Mouse (Mus musculus) erythroblast, adult 5-6 weeks (primary cell): ENCODE results near the gene Ccr2. TPM values are rescaled to one million over a fixed set of nuclear protein-coding genes. Genes with fewer than 3 reads are reported as not detected.
"Not testable (repeated sequence)": the region's sequence is repeated elsewhere in the genome, so short reads cannot be mapped to it uniquely, and the experiment has no call there.

Source experiments
- ATAC-seq: replicated peaks from 2 replicates; pipeline ENCODE4 v1.8.0; 2016; ENCODE audit warnings: moderate number of reproducible peaks, mild to moderate bottlenecking, moderate TSS enrichment, inconsistent platforms; ENCODE audit not compliant: poor library complexity, low FRiP score, severe bottlenecking
- total RNA-seq, 2 experiments: library from RNA; stranded (forward) in 1 of 2; stranded (reverse) in 1 of 2; fragments of 150-400 nt in 1 of 2; fragments of 200-764, 138-1000 nt in 1 of 2; gene quantifications; 2 replicates each; pipeline versions ENCODE4 v1.2.3 to v1.2.4; 2015 to 2017; ENCODE audit warnings: low replicate concordance in 2 of 2

Ccr2 gene
- total RNA-seq, 2 experiments from 2014 or later: 71.1 to 81.8 TPM

DNA sequence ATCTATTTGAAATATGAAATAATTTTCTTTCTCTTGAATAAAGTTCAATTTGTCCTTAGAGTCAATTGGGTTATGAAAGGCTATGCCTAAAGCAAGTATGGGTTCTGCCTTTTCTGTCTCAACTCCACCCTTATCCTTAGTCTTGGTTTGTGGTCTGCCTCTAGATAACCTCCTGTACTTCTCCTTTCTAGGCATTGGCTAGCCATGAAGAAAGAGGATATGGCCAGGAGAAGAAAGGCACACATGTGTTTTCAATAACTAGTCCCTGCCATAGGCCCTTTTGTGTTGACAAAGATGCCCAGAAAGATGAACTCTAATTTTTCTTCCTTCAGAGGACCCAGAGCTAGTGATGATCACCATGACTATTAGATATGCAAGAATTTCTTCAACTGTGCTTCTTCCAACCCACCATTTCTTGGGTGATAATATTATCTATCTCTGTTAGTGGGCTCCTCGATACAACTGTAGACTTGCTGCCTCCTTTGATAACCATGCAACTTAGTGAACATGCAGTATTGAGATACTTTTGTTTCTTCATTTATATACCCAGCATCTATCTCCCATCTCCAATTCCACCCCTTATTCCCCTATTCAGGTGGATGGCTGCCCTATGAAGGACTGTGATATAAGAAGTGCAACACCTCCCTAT lies 11.0 kb downstream of the Ccr2 start:
- peak; percentile 55; the same call in 1 of the 2 replicates for ATAC-seq

GRCm38 (mm10) chr9:124113777-124114176 lies 12.0 kb downstream of the Ccr2 start:
- no peak for ATAC-seq

DNA sequence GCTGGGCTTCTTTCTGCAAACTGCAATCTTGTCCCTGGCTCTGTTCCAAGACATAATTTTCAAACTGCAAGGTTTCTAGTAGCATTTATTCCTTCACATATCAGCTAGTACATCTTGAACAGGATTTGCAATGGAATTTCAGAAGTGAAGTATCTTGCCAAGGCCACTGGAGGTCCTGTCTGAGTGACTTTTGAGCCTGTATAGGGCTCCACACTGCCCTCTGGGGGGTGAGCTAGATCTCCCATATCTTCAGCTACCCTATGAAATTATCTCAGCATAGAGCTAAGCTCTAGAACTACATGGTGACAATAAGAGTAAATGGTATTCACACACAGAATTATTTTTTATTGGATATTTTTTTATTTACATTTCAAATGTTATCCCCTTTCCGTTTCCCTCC lies 16.7 kb downstream of the Ccr2 start:
- ATAC-seq: peak; percentile 82

GRCm38 (mm10) chr9:124121387-124122184 lies 19.8 kb downstream of the Ccr2 start, which contains the start of gene Ccr5:
TSS of gene Ccr5 (plus strand) at chr9:124121543.
- no peak for ATAC-seq

DNA sequence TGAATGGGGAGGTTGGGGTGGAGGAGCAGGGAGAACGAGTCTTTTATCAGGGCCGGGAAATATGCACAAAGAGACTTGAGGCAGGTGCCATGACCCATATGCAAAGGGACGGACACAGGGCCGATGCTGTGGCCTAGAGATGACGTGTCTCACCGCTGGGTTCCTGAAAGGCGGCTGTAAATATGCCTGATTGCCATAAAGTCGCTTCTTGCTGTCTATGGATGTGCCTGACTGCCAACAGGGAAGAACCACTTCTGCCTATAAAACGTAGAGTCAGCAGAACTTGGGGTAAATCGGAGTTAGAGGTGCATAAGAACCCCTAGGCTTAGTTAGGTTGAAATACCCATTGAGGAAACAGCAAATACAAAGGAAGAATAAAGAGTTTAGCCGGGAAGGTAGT lies 23.8 kb downstream of the Ccr2 start:
- ATAC-seq: no peak

DNA sequence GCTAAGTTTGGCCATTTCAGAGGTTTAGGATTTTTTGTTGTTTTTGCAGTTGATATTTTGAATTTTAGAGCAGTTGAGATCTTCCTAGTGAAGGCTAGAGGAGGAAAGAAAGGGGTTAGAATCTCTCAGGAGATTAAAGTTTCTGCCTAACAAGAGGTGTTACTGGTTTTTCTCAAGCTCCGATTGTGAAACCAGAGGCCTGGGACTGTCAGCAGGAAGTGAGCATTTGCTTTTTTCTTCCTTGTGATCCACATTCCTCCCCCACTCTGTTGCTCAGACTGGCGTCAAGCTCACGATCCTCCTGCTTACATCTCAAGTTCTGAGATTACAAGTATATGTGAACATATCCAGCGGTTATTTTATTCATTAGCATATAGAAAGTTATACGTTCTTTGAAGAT lies 24.6 kb downstream of the Ccr2 start:
- ATAC-seq: no peak

DNA sequence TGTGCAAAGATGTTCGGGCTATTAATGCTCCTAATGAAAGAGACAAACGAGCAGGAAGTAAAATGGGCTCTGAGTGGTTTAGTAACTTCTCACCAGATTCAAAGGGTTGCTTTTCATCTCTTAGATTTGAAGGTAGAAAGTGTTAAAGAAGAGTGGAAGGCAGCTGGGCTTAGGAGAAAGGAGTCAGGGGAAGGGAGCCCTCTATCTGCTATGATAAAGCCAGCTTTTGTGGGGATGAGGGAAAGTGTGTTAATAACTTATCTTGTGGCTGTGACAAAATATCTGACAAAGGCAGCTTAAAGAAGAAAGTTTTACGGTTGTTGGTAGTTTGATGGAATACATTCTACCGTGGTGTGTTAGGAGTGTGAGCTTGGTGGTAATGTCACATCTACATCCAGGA lies 25.7 kb downstream of the Ccr2 start:
- ATAC-seq: no peak

- peak; percentile 92 for ATAC-seq
These were observed 26.6 kb downstream of the Ccr2 start for GRCm38 (mm10) chr9:124128379-124128778.

GRCm38 (mm10) chr9:124132899-124133298 lies 31.1 kb downstream of the Ccr2 start:
- ATAC-seq: not testable (repeated sequence)

DNA sequence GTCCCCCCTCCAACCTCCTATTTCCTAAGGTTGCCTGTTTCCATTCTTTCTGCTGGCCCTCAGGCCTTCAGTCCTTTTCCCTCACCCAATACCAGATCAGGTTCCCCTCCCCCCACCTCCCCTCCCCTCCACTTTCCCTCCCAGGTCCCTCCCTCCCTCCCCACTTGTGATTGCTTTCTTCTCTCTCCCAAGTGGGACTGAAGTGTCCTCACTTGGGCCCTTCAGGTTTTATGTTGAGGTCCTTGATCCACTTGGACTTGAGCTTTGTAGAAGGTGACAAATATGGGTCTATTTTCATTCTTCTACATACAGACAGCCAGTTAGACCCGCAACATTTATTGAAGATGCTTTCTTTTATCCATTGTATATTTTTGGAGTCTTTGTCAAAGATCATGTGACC lies 33.2 kb downstream of the Ccr2 start:
- not testable (repeated sequence) for ATAC-seq

- ATAC-seq: peak; percentile 55
These were observed 35.9 kb downstream of the Ccr2 start for GRCm38 (mm10) chr9:124137619-124138018.

DNA sequence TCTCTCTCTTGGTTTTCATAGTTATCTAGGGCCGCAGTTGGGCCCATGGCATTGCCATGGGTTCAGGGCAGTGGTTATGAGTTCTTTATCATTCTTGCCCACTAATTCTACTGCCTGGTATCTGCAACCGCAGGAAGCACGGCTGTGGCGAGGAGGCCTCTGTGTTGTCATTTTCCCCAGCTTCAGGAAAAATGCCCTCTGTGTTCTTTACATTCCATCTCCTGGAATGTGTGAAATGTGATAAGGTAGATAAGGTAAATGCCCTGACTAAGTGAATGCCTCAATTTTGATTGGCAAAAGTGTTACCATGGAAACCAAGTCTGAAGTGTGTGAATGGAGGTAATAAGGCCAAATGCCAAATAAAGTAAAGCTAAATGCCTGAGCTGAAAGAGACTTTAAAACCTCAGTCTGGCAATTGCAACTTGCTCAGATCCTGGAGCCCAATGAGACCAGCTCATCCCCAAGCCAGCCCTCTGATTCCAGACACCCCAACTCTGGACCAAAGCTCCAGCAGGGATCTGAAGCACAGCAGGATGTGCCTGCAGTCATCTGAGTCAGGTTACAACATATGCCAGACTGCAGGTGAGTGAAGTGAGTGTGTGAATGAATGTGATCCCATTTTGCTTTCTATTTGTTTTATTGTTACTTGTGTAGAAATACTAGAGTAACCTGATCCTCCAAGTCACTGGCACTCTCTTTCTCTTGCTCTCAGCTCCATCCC lies 36.5 kb downstream of the Ccr2 start:
- peak; percentile 99 for ATAC-seq

DNA sequence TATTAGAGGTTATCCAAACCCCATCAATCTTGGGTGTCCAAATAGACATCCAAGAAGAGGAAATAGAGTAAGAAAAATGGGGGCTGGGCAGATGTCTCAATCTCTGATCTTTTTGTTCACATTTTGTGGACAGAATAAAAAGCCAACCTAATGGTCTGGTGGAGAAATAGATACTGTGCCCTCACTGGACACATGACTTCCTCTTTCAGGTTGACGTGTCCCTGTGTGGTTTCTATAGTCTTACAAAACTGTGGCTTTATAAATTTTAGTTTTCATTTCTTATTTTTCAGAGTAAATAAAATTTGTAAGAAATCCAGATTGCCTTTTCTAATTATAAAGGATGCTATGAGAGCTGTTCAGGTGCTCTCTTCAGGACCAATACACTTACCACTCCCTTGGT lies 41.9 kb downstream of the Ccr2 start:
- ATAC-seq: no peak

- no peak for ATAC-seq
These were observed 44.6 kb downstream of the Ccr2 start for GRCm38 (mm10) chr9:124146307-124146706.

Other genes starting within 250 kb of the Ccr2 start
- gene Xcr1, start 239.9 kb upstream of the Ccr2 start, total RNA-seq (2015; ENCODE audit: low replicate concordance): not detected in 2 replicates
- gene Xcr1, start 239.9 kb upstream of the Ccr2 start, total RNA-seq (2017; ENCODE audit: low replicate concordance): 0.70 TPM in 1 of 2 replicates, not detected in the other
- gene Ccr1, start 133.3 kb upstream of the Ccr2 start, total RNA-seq (2015; ENCODE audit: low replicate concordance): 12.3 and 17.3 TPM in 2 replicates
- gene Ccr1, start 133.3 kb upstream of the Ccr2 start, total RNA-seq (2017; ENCODE audit: low replicate concordance): 12.1 and 14.9 TPM in 2 replicates
- gene Ccr1l1, start 123.5 kb upstream of the Ccr2 start, total RNA-seq (2015; ENCODE audit: low replicate concordance): not detected in 2 replicates
- gene Ccr1l1, start 123.5 kb upstream of the Ccr2 start, total RNA-seq (2017; ENCODE audit: low replicate concordance): 1.4 and 1.6 TPM in 2 replicates
- gene Ccr3, start 80.0 kb upstream of the Ccr2 start, total RNA-seq (2015; ENCODE audit: low replicate concordance): 25.5 and 33.2 TPM in 2 replicates
- gene Ccr3, start 80.0 kb upstream of the Ccr2 start, total RNA-seq (2017; ENCODE audit: low replicate concordance): 15.9 and 17.4 TPM in 2 replicates
- 0.42 TPM in 1 of 2 replicates, not detected in the other for gene Ccr5, start 19.6 kb downstream of the Ccr2 start, total RNA-seq (2015; ENCODE audit: low replicate concordance)
- 0.26 and 0.42 TPM in 2 replicates for gene Ccr5, start 19.6 kb downstream of the Ccr2 start, total RNA-seq (2017; ENCODE audit: low replicate concordance)
- gene 2010315B03Rik, start 210.7 kb downstream of the Ccr2 start, total RNA-seq (2015; ENCODE audit: low replicate concordance): 1.2 and 1.7 TPM in 2 replicates
- gene 2010315B03Rik, start 210.7 kb downstream of the Ccr2 start, total RNA-seq (2017; ENCODE audit: low replicate concordance): 2.0 and 5.9 TPM in 2 replicates